Mouse (Mus musculus): ENCODE data around the gene Etv6. TPM values are rescaled to one million over a fixed set of nuclear protein-coding genes. Genes with fewer than 3 reads are reported as not detected.

Etv6 gene
- polyA plus RNA-seq, 1 experiment from 2014 or later = 2.7 TPM

- H3K27me3 ChIP-seq (ENCODE audit: insufficient read depth, low read length) = no peaks in the 10 kb centered on the region
- 64% methylated on average over 7 of the region's 7 CpGs for WGBS (ENCODE audit: insufficient replicate concordance)
- H3K4me3 ChIP-seq (ENCODE audit: low read depth, low read length) = no peak overlapping the region
- H3K36me3 ChIP-seq (replicated peaks; ENCODE audit: insufficient read depth, low read length) = no peaks in the 10 kb centered on the region
- DNase-seq (no peak), ATAC-seq (no peak)
- TF ChIP-seq CTCF (IDR thresholded peaks at IDR 0.05; ENCODE audit: low read depth) = no peak
- TF ChIP-seq EP300 (IDR thresholded peaks at IDR 0.05; ENCODE audit: low read depth) = no peak
- peak overlapping the region; percentile 77; the same call in 1 of the 2 replicates for H3K27ac ChIP-seq (ENCODE audit: low read depth)
- peaks cover 29% of the 10 kb centered on the region for H3K4me1 ChIP-seq (ENCODE audit: insufficient read depth)
- H3K9me3 ChIP-seq (ENCODE audit: low read length) = no peaks in the 10 kb centered on the region
- H3K4me2 ChIP-seq (ENCODE audit: low read depth, low read length) = no peak overlapping the region
- no peak overlapping the region for H3K9ac ChIP-seq (replicated peaks)
Observed at GRCm38 (mm10) chr6:134190597-134191278, 155.2 kb downstream of the Etv6 start.

GRCm38 (mm10) chr6:134192710-134193109, 157.2 kb downstream of the Etv6 start:
- Histone ChIP-seq H3K9ac (replicated peaks) (no peak overlapping the region), H3K4me2 (ENCODE audit: low read depth, low read length) (no peak overlapping the region), H3K27ac (ENCODE audit: low read depth) (no peak overlapping the region), H3K36me3 (replicated peaks; ENCODE audit: insufficient read depth, low read length) (no peaks in the 10 kb centered on the region), H3K27me3 (ENCODE audit: insufficient read depth, low read length) (no peaks in the 10 kb centered on the region), H3K9me3 (ENCODE audit: low read length) (no peaks in the 10 kb centered on the region), H3K4me1 (ENCODE audit: insufficient read depth) (peaks cover 20% of the 10 kb centered on the region), H3K4me3 (ENCODE audit: low read depth, low read length) (no peak overlapping the region)
- ATAC-seq = no peak
- DNase-seq = no peak
- TF ChIP-seq EP300 (IDR thresholded peaks at IDR 0.05; ENCODE audit: low read depth) (no peak), CTCF (IDR thresholded peaks at IDR 0.05; ENCODE audit: low read depth) (no peak)

GRCm38 (mm10) chr6:134199895-134200294, 164.4 kb downstream of the Etv6 start:
- Histone ChIP-seq H3K4me2 (ENCODE audit: low read depth, low read length) (no peak overlapping the region), H3K4me1 (ENCODE audit: insufficient read depth) (0 out of 2 replicates have a peak, but pooled peaks cover 2% of the 10 kb centered on the region), H3K27me3 (ENCODE audit: insufficient read depth, low read length) (no peaks in the 10 kb centered on the region), H3K36me3 (replicated peaks; ENCODE audit: insufficient read depth, low read length) (peaks cover 2% of the 10 kb centered on the region; the same call in 1 of the 2 replicates), H3K4me3 (ENCODE audit: low read depth, low read length) (no peak overlapping the region), H3K27ac (ENCODE audit: low read depth) (no peak overlapping the region), H3K9me3 (ENCODE audit: low read length) (no peaks in the 10 kb centered on the region), H3K9ac (replicated peaks) (no peak overlapping the region)
- no peak for TF ChIP-seq CTCF (IDR thresholded peaks at IDR 0.05; ENCODE audit: low read depth)
- TF ChIP-seq EP300 (IDR thresholded peaks at IDR 0.05; ENCODE audit: low read depth) = no peak
- WGBS (ENCODE audit: insufficient replicate concordance) = 79% methylated on average over 1 of the region's 1 CpGs
- ATAC-seq = no peak
- DNase-seq = no peak

GRCm38 (mm10) chr6:134200577-134200976, 165.1 kb downstream of the Etv6 start:
- DNase-seq = no peak
- Histone ChIP-seq H3K9me3 (ENCODE audit: low read length) (no peaks in the 10 kb centered on the region), H3K4me2 (ENCODE audit: low read depth, low read length) (no peak overlapping the region), H3K27ac (ENCODE audit: low read depth) (no peak overlapping the region), H3K4me3 (ENCODE audit: low read depth, low read length) (no peak overlapping the region), H3K27me3 (ENCODE audit: insufficient read depth, low read length) (no peaks in the 10 kb centered on the region), H3K36me3 (replicated peaks; ENCODE audit: insufficient read depth, low read length) (peaks cover 2% of the 10 kb centered on the region; the same call in 1 of the 2 replicates), H3K4me1 (ENCODE audit: insufficient read depth) (0 out of 2 replicates have a peak, but pooled peaks cover 2% of the 10 kb centered on the region), H3K9ac (replicated peaks) (no peak overlapping the region)
- ATAC-seq = no peak
- WGBS (ENCODE audit: insufficient replicate concordance) = 79% methylated on average over 10 of the region's 10 CpGs
- no peak for TF ChIP-seq CTCF (IDR thresholded peaks at IDR 0.05; ENCODE audit: low read depth)
- no peak for TF ChIP-seq EP300 (IDR thresholded peaks at IDR 0.05; ENCODE audit: low read depth)

GRCm38 (mm10) chr6:134202176-134202575, 166.7 kb downstream of the Etv6 start:
- Histone ChIP-seq H3K36me3 (replicated peaks; ENCODE audit: insufficient read depth, low read length) (peaks cover 2% of the 10 kb centered on the region; the same call in 1 of the 2 replicates), H3K4me1 (ENCODE audit: insufficient read depth) (0 out of 2 replicates have a peak, but pooled peaks cover 2% of the 10 kb centered on the region), H3K9me3 (ENCODE audit: low read length) (no peaks in the 10 kb centered on the region), H3K27ac (ENCODE audit: low read depth) (no peak overlapping the region), H3K4me2 (ENCODE audit: low read depth, low read length) (no peak overlapping the region), H3K9ac (replicated peaks) (no peak overlapping the region), H3K27me3 (ENCODE audit: insufficient read depth, low read length) (no peaks in the 10 kb centered on the region), H3K4me3 (ENCODE audit: low read depth, low read length) (no peak overlapping the region)
- no peak for DNase-seq
- ATAC-seq = no peak
- WGBS (ENCODE audit: insufficient replicate concordance) = 58% methylated on average over 5 of the region's 5 CpGs
- TF ChIP-seq EP300 (IDR thresholded peaks at IDR 0.05; ENCODE audit: low read depth) = no peak
- TF ChIP-seq CTCF (IDR thresholded peaks at IDR 0.05; ENCODE audit: low read depth) = no peak

GRCm38 (mm10) chr6:134205163-134205562, 169.7 kb downstream of the Etv6 start:
- H3K36me3 ChIP-seq (replicated peaks; ENCODE audit: insufficient read depth, low read length) = peaks cover 1% of the 10 kb centered on the region; the same call in 1 of the 2 replicates
- no peaks in the 10 kb centered on the region for H3K9me3 ChIP-seq (ENCODE audit: low read length)
- ATAC-seq = no peak
- WGBS (ENCODE audit: insufficient replicate concordance) = 67% methylated on average over 10 of the region's 11 CpGs
- H3K4me2 ChIP-seq (ENCODE audit: low read depth, low read length) = no peak overlapping the region
- no peak overlapping the region for H3K27ac ChIP-seq (ENCODE audit: low read depth)
- TF ChIP-seq EP300 (IDR thresholded peaks at IDR 0.05; ENCODE audit: low read depth) (no peak), CTCF (IDR thresholded peaks at IDR 0.05; ENCODE audit: low read depth) (no peak)
- no peaks in the 10 kb centered on the region for H3K27me3 ChIP-seq (ENCODE audit: insufficient read depth, low read length)
- H3K4me3 ChIP-seq (ENCODE audit: low read depth, low read length) = no peak overlapping the region
- H3K9ac ChIP-seq (replicated peaks) = no peak overlapping the region
- H3K4me1 ChIP-seq (ENCODE audit: insufficient read depth) = no peaks in the 10 kb centered on the region; the same call in none of the 2 replicates
- no peak for DNase-seq
